Mouse (Mus musculus): ENCODE data around the gene B3galt4.

Gene B3galt4

GRCm38 (mm10) chr17:33910346-33911051 lies 40.8 kb downstream of the B3galt4 start:
- in situ Hi-C loops (cut with MboI, MseI): loop anchor here (25.0 kb wide), 1 partner anchor 702 kb away; the partner anchor contains the start of genes Agpat1, Egfl8 and Rnf5

GRCm38 (mm10) chr17:33909869-33910250 lies 41.4 kb downstream of the B3galt4 start:
- in situ Hi-C loops (cut with MboI, MseI): loop anchor here (5.0 to 25.0 kb wide), 2 partner anchors 38 to 702 kb away; partner anchors contain the start of genes Agpat1, Egfl8, Gm7029 and Rnf5

GRCm38 (mm10) chr17:33909077-33909868 lies 42.0 kb downstream of the B3galt4 start, which contains the start of gene Daxx:
Gene Daxx (plus strand): TSS chr17:33909414.
- in situ Hi-C loops (cut with MboI, MseI): loop anchor here (5.0 to 25.0 kb wide), 2 partner anchors 37 to 703 kb away; partner anchors contain the start of genes Agpat1, Egfl8, Gm7029 and Rnf5

DNA sequence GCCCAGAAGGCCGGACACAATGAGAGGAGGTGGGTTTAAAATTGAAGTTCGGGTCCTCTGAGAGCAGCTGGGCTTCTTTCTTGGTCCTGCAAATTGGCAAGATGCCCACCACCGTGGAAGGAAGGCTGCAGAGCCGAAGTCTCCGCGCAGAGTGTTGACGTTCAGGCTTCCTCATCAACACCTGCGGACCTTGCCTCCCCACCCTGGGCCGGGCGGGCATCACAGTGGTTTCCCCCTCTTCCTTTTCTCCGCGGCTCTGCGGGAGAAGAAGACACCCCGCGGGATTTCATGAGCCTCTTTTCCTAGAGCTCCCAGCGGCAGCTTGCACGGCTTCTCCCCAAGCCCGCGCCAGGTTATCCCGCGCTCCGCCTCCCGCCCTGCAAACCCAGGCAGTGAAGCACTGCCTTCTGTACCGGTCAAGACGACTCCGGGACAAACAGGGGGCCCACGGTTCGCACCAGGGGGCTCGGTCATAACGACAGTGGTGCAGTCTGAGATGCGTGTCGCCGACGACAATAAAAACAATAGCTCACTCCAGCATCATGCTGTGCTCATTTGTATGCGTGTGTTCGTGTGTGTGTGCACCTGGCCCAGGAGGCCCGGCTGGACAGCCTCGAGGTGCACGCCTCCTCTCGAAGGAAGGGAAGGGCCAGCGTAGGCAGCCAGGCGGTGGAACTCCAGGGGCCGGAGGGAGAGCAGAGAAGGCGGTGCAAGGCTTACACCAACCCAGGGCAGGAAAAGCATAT lies 42.8 kb downstream of the B3galt4 start:
- in situ Hi-C loops (cut with MboI, MseI): loop anchor here (5.0 to 25.0 kb wide), 2 partner anchors 36 to 704 kb away; partner anchors contain the start of genes Agpat1, Egfl8, Gm7029 and Rnf5

DNA sequence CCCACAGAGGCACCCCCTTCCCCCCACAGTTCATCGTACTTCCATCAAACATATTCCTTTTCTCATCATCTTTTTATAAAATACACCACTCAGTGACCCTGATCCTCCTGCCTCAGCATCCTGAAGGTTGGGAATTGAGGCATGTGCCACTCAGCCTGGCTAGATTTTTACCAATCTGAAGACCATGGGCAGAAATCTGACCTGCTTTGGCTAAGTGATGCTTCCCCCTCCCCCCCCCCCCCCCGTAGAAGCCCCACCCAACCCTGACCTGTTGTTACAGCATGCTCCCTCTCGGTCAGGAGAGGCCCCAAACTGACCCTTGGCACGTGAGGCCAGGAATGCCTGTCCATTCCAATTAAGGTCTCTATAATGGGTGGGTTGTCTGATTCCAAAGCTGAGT lies 46.5 kb downstream of the B3galt4 start, which contains the start of gene Platr17:
TSS of gene Platr17 (plus strand) at position 301 of the 400 bp plus-strand sequence.
- in situ Hi-C loops (cut with MboI, MseI): loop anchor here (5.0 to 25.0 kb wide), 2 partner anchors 33 to 707 kb away; partner anchors contain the start of genes Agpat1, Egfl8, Gm7029 and Rnf5

- in situ Hi-C loops (cut with MboI, MseI): loop anchor here (25.0 kb wide), 1 partner anchor 708 kb away; the partner anchor contains the start of genes Agpat1, Egfl8 and Rnf5
Observed at GRCm38 (mm10) chr17:33903911-33904651, 47.2 kb downstream of the B3galt4 start.

GRCm38 (mm10) chr17:33902491-33902890 lies 48.8 kb downstream of the B3galt4 start:
- in situ Hi-C loops (cut with MboI, MseI): loop anchor here (25.0 kb wide), 1 partner anchor 710 kb away; the partner anchor contains the start of genes Agpat1, Egfl8 and Rnf5

- in situ Hi-C loops (cut with MboI, MseI): loop anchor here (25.0 kb wide), 1 partner anchor 710 kb away; the partner anchor contains the start of genes Agpat1, Egfl8 and Rnf5
Observed at GRCm38 (mm10) chr17:33902079-33902478, 49.2 kb downstream of the B3galt4 start.

GRCm38 (mm10) chr17:33901653-33902052 lies 49.6 kb downstream of the B3galt4 start:
- in situ Hi-C loops (cut with MboI, MseI): loop anchor here (25.0 kb wide), 1 partner anchor 711 kb away; the partner anchor contains the start of genes Agpat1, Egfl8 and Rnf5

DNA sequence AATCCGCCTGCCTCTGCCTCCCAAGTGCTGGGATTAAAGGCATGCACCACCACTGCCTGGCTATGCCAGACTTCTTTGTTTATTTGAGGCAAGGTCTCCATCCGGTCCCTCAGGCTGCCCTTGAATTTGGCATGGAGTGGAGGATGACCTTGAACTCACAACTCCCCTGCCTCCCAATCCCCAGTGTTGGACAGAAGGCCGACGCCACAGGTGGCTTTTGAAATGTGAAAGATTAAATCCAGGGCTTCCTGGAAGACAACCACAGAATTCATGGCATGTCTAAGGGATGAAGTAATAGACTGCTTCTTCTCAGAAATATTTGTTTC lies 50.3 kb downstream of the B3galt4 start:
- in situ Hi-C loops (cut with MboI, MseI): loop anchor here (25.0 kb wide), 1 partner anchor 711 kb away; the partner anchor contains the start of genes Agpat1, Egfl8 and Rnf5

GRCm38 (mm10) chr17:33900281-33900988 lies 50.9 kb downstream of the B3galt4 start:
- in situ Hi-C loops (cut with MboI, MseI): loop anchor here (25.0 kb wide), 1 partner anchor 712 kb away; the partner anchor contains the start of genes Agpat1, Egfl8 and Rnf5
